Mouse (Mus musculus) brain, embryonic 14.5 days (tissue): Measurements from ENCODE around the gene Stat5b.

Experiments used
- CTCF ChIP-seq: fragments of 200-500 bp; IDR thresholded peaks from 2 replicates; pipeline ENCODE4 v1.5.1; 2012; ENCODE audit warnings: inconsistent platforms, mild to moderate bottlenecking, moderate library complexity, borderline replicate concordance; ENCODE audit not compliant: insufficient read depth, insufficient read length; ENCODE audit errors: extremely low read depth
- POLR2A ChIP-seq: fragments of 200-500 bp; IDR thresholded peaks from 2 replicates; pipeline ENCODE4 v1.6.1; 2012; ENCODE audit warnings: mild to moderate bottlenecking, inconsistent platforms, borderline replicate concordance; ENCODE audit not compliant: poor library complexity, insufficient read depth, insufficient read length, severe bottlenecking; ENCODE audit errors: extremely low read depth

DNA sequence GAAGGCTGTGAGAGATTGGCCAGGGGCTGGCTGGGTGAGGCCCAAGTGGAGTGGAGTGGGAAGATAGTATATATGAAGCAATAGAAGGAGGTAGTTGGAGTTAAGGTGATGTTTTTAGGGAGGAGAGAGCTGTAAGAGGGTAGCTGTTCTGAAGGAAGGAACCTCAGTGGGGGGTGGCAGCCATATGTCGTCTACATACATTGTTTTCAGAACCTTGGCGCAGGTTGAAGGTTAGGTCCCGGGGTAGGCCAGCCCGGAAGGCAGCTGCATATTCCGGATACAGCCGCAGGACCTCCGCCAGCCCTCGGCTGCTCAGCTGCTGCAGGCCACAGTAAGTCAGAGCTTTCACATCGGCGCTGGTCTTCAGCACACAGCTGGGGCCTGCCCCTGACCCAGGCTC is 104.0 kb downstream of the Stat5b start:
- TF ChIP-seq CTCF: no peak
- no peak for TF ChIP-seq POLR2A
